Mouse (Mus musculus) embryonic fibroblast, embryonic 13.5 days (primary cell): ENCODE data around the gene Gcnt2.

Source experiments
- CTCF ChIP-seq: IDR thresholded peaks from 2 replicates; pipeline ENCODE4 v1.5.1; 2011; ENCODE audit warnings: mild to moderate bottlenecking, control low read depth, low read length, moderate library complexity, borderline replicate concordance; ENCODE audit not compliant: insufficient read depth
- POLR2A ChIP-seq: IDR thresholded peaks from 2 replicates; pipeline ENCODE4 v1.6.1; 2011; ENCODE audit warnings: low read depth, mild to moderate bottlenecking, control low read depth, low read length, moderate library complexity

GRCm38 (mm10) chr13:40917161-40918091 is 57.9 kb downstream of the Gcnt2 start:
- TF ChIP-seq CTCF (no peak), POLR2A (no peak; the same call in 1 of the 2 replicates)
